Mouse (Mus musculus): ENCODE measurements around the gene Gnl3l. TPM values are rescaled to one million over a fixed set of nuclear protein-coding genes. Genes with fewer than 3 reads are reported as not detected.
A peak's percentile ranks its signal among the peaks of the same experiment; 100 is the strongest.

Gene Gnl3l
- total RNA-seq (2015) (15.4 and 23.5 TPM in 2 replicates), total RNA-seq (2017) (24.5 and 26.8 TPM in 2 replicates)

DNA sequence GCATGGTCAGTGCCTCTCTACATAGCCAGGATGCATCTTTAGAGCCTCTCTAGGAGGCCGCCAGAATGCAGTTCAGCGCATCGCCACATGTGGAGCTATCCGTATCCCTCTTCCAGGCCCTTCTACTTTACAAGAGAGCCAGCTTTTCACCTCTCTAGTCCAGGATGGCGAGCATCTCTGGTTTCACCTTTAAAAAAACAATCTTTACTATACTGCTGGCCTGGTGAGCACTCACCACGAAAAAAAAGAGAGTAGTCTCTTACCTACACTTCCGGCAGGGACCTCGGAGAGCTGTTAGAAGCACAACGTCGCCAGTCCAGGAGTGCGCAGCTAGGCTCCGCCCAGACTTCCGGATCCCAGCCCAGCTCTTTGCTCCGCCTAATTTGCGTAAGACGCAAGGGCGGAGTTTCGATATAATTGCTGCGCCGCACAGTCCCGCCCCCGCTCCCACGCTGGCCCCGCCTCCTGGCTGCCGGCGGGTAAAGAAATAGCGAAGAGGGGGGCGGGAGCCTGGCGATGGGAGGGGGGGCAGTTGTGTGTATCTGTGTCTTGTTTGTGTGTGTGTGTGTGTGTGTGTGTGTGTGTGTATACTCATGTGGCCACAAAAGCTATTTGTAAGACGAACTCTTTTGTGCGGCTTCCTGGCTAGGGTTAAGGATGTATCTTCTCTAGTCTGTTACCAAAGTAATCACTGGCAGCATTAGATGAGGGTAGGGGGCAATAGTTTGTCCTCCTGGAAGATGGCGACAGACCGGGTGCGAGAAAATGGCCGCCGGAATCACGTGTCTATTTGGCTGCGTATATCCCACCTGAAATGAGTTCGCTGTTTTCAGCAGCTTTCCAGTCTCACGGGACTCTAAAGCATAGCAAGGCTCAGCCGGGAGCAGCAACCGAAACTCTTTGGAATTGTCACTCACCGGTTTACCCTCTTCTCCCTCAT is at the start of gene Gnl3l:
TSS of gene Gnl3l (minus strand) at position 385 of the 940 bp plus-strand sequence.
- peak; percentile 97 for ATAC-seq (ENCODE audit: poor library complexity, severe bottlenecking)

- no peak for ATAC-seq (ENCODE audit: poor library complexity, severe bottlenecking)
These were observed 49.0 kb upstream of the Gnl3l start for GRCm38 (mm10) chrX:151066071-151066666.

GRCm38 (mm10) chrX:151061615-151062299 is 44.6 kb upstream of the Gnl3l start:
- peak; percentile 93 for ATAC-seq (ENCODE audit: poor library complexity, severe bottlenecking)

DNA sequence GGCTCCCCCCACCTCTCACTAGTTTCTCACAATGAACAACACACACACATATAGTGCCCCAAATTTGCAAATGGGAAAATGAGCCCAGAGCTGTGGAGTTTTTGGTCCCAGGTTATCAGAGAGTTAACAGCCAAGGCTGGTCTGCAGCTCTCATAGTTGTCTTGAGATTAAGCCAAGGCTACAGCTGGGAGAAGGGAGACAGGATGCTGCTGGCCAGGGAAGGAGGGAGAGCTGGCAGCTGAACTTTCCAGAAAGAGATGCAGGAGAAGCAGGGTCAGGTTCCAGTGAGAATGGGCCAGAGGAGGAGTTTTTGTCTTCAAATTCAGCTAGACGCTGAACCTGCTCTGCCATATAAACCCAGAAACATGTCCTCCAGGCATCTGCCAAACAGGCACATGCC is 42.2 kb upstream of the Gnl3l start:
- no peak for ATAC-seq (ENCODE audit: poor library complexity, severe bottlenecking)

- ATAC-seq (ENCODE audit: poor library complexity, severe bottlenecking), result no peak
These were observed 38.4 kb upstream of the Gnl3l start for GRCm38 (mm10) chrX:151055559-151055958.

DNA sequence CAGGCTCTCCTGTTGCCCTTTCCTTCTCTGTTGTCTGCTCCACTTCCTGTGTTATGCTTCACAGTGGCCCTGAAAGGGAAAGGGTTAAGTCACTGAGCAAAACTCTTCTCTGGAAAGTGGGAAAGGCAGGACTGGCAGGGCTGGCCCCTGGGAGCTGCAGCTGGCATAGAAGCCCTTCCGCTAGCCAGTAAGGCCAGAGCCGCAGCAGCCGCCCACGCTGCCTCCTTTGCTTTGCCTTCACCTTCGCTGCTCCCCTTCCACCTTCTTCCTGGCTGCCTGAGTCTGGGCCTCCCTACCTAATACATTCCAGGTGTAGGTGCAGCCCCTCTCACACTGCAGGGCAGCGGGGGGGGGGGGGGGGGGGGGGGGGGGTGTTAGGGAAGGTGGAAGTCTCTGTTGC is 37.4 kb upstream of the Gnl3l start:
- ATAC-seq (ENCODE audit: poor library complexity, severe bottlenecking), result no peak

GRCm38 (mm10) chrX:151050337-151050736 is 33.2 kb upstream of the Gnl3l start:
- no peak for ATAC-seq (ENCODE audit: poor library complexity, severe bottlenecking)

DNA sequence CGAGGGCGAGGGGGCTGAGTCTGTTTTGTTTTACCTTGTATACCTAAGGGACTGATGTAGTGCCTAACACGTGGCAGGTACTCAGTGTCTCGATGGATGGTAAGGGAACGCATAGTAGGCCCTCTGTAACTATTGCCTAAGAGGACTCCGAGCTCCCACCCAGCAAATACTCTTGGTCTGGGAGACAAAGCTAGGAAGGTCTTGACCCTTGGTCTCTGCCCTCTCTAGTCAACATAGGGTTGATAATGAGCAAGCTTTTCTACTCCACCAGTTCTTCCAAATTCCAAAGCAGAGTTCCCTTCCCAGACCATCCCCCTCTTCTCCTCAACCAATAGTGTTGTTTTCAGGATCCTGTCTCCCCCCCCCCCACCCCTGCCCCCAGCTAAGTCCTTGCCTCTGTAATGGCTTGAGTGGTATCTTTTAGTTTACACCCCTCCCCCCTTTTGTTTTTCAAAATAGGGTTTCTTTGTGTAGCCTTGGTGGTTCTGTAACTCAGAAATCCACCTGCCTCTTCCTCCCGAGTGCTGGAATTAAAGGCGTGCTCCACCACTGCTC is 32.6 kb upstream of the Gnl3l start:
- no peak for ATAC-seq (ENCODE audit: poor library complexity, severe bottlenecking)

DNA sequence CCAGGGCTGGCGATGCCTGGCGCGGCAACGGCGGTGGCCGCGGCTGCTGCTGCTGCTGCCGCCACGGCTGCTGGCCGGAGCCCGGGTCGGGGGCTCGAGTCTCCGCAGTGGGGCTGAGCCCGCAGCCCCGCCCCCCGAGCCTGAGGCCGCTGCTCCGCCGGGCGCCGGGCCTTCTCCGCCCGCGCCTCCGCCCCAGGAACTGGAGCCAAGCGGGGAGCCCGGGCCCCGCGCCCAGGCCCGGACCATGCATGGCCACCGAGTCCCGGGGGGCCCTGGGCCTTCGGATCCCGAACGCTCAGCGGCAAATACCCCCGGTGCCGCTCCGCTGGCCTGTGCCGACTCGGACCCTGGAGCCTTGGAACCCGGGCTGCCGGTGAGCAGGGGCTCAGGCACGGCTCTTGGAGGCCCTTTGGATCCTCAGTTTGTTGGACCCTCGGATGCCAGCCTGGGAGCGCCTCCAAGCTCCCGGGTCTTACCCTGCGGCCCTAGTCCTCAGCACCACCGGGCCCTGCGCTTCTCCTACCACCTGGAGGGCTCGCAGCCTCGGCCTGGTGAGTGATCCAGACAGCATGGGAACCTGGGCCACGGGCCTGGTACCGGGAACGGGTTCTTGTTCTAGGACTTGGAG is 30.4 kb upstream of the Gnl3l start:
- ATAC-seq (ENCODE audit: poor library complexity, severe bottlenecking), result no peak

GRCm38 (mm10) chrX:151046777-151047430 is 29.8 kb upstream of the Gnl3l start:
- ATAC-seq (ENCODE audit: poor library complexity, severe bottlenecking), result peak; percentile 60; the same call in 1 of the 2 replicates

- no peak for ATAC-seq (ENCODE audit: poor library complexity, severe bottlenecking)
These were observed 29.2 kb upstream of the Gnl3l start for GRCm38 (mm10) chrX:151046321-151046720.

- ATAC-seq (ENCODE audit: poor library complexity, severe bottlenecking), result no peak
These were observed 28.7 kb upstream of the Gnl3l start, which contains the start of gene Fgd1 for GRCm38 (mm10) chrX:151045850-151046249. TSS of gene Fgd1 (plus strand) at chrX:151046150.

DNA sequence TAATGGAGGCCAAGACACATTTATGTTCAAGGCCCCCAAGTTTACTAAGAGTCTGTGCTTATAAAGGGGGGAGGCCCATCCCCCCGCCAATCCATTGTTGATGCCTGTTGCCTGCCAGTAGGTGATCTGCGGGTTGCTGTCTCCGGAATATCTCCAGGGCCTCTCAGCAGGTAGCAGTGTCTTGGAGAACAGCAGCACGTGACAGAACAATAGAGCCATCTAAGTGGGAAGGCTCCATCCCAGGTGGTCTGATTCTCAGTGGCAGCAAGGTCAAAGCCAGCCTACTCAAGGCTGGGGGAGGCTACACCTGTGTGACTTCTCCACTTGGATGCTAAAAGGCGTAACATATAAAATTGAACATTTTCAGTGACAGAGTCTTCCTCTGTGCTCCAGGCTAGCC is 24.1 kb upstream of the Gnl3l start:
- no peak for ATAC-seq (ENCODE audit: poor library complexity, severe bottlenecking)

DNA sequence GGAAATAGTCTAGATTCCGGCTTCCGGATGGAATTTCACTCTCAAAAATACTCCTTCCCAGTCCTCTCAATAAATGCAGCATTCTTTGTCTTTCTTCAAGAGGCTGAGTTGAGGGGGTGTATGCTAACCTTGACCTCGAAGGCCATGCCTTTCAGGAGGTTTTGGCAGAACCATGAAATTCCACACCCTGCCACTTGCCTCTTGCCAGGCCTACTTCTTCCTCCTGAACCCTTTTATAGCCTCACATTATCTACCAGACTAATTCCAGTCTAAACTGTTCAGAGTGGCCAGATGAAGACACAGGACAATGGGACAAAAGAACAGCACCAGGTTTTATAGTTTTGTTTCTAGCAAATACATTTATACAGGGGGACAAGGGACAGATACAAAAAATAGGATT is 14.3 kb upstream of the Gnl3l start:
- ATAC-seq (ENCODE audit: poor library complexity, severe bottlenecking), result no peak

- ATAC-seq (ENCODE audit: poor library complexity, severe bottlenecking), result no peak
These were observed 1.7 kb upstream of the Gnl3l start for GRCm38 (mm10) chrX:151018798-151019197.

DNA sequence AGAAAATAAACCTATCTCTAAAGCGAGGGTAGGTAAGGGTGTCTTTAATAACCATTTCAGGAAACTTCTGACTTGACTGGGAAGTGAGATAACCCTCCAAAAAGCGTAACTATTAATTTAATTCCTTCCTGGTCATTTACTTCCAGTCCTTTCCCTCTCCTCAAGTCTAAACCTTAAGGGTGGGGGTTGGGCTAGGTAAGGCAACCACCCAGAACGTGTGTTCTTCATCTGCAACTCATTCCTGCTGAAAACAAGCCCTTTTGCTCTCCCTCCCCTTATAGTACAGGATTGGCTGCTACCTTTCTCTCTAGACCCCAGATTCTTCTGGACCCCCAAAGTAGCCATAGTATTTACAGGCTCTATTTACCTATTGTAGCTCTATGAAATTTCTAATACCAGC is 775 bp upstream of the Gnl3l start:
- no peak for ATAC-seq (ENCODE audit: poor library complexity, severe bottlenecking)

DNA sequence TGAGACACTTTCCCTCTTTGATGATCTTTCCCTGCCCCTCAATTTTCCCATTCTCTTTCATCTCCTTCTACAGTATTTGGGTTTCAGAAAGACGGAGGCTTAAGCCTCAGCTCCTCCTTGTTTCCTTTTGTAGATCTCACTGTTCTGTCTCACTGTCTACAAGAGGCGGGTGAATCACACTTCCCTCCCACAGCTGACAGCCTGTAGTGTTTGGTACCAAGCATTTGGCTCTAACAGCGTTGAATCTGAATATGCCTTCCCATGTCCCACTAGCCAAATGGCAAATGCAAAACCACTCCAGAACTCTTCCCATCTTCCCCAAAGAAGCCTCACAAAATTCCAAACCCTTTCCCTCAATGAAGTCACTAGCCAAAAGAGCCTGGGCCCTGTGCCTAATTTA is 20.3 kb downstream of the Gnl3l start:
- no peak for ATAC-seq (ENCODE audit: poor library complexity, severe bottlenecking)

GRCm38 (mm10) chrX:150981621-150982020 is 35.5 kb downstream of the Gnl3l start:
- ATAC-seq (ENCODE audit: poor library complexity, severe bottlenecking), result no peak

DNA sequence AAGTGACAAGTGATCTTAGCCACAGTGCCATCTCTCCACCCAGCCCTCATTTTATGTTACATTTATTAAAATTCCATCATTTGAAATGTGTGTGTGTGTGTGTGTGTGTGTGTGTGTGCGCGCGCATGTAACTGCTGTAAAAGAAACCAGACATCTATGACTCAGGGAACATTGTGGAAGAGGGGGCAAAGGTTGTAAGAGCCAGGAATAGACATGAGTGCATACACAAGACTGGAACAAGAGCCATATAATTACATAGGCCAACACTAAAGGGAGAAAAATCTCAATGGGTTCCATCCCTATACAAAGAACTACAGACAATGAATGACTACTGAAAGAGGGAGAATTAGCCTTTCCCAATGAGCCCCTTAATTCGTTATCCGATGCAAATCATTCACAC is 41.7 kb downstream of the Gnl3l start:
- no peak for ATAC-seq (ENCODE audit: poor library complexity, severe bottlenecking)

GRCm38 (mm10) chrX:150963027-150963426 is 54.1 kb downstream of the Gnl3l start:
- ATAC-seq (ENCODE audit: poor library complexity, severe bottlenecking), result no peak
